ENCODE assay signal across 13 mouse cellular contexts in genomic region chr17:64951625-64951940, GRCm38 (mm10).
DNase-seq lines count a peak whose midpoint lies in the region; ATAC-seq lines count a peak whose summit lies in the region.
"Had no signal": no experiment of that assay in that cellular context is flagged by ENCODE, and none has a peak within 500 bp of the region (broad histone marks: within the 10 kb centered on the region; RNA-seq: fewer than 3 reads in every experiment).

No protein-coding gene starts in this region.

- 56% methylated on average over 1 of the region's 1 CpGs for WGBS in forebrain, embryonic 14.5 days
- WGBS in forebrain, embryonic 10.5 days, result 72% methylated on average over 1 of the region's 1 CpGs

- no peak overlapping the region for H3K4me2 ChIP-seq in forebrain, embryonic 14.5 days (ENCODE audit: low read length)
- H3K4me2 ChIP-seq: liver, embryonic 13.5 days; neural tube, embryonic 12.5 days had no signal

- no peaks in the 10 kb centered on the region for H3K27me3 ChIP-seq in forebrain, embryonic 14.5 days (replicated peaks; ENCODE audit: control insufficient read depth, insufficient read depth, low read length)
- H3K27me3 ChIP-seq in forebrain, embryonic 10.5 days (ENCODE audit: poor library complexity, severe bottlenecking), result no peaks in the 10 kb centered on the region
- H3K27me3 ChIP-seq: neural tube, embryonic 12.5 days had no signal

- H3K27ac ChIP-seq in forebrain, embryonic 14.5 days (ENCODE audit: low read depth, low read length), result no peak overlapping the region
- no peak overlapping the region for H3K27ac ChIP-seq in forebrain, embryonic 10.5 days
- H3K27ac ChIP-seq: layer of hippocampus, adult 2 months; liver, embryonic 13.5 days; neural tube, embryonic 12.5 days had no signal

- ATAC-seq in forebrain, embryonic 14.5 days, result peak; percentile 83; the same call in 1 of the 2 replicates
- no peak for ATAC-seq in megakaryocyte progenitor cell, adult 5-6 weeks (replicated peaks; ENCODE audit: poor library complexity)

- no peak overlapping the region for H3K4me3 ChIP-seq in forebrain, embryonic 14.5 days (ENCODE audit: low read depth, low read length)
- H3K4me3 ChIP-seq in forebrain, embryonic 10.5 days, result no peak overlapping the region
- H3K4me3 ChIP-seq: layer of hippocampus, adult 2 months; liver, embryonic 13.5 days; neural tube, embryonic 12.5 days had no signal

- DNase-seq in forebrain, embryonic 14.5 days (ENCODE audit: low spot score), result peak; percentile 57
- no peak for DNase-seq in forebrain, embryonic 10.5 days (ENCODE audit: extremely low spot score, low spot score)
- peak; percentile 25 to 62 for DNase-seq in left cerebral cortex, postnatal 25 days (ENCODE audit: low spot score in 2 of 2)
- no peak for DNase-seq in left cerebral cortex, adult 11 months (ENCODE audit: low spot score)
- peak; percentile 20 for DNase-seq in cerebellum, adult 8-10 months
- peak; percentile 21 for DNase-seq in layer of hippocampus, adult 9-11 months
- DNase-seq in heart, adult 18-20 months, result no peak
- DNase-seq: liver, embryonic 13.5 days; lung, postnatal 10 days; spleen, adult 18-20 months had no signal

- H3K36me3 ChIP-seq in forebrain, embryonic 14.5 days (ENCODE audit: control insufficient read depth, insufficient read depth, low read length), result no peaks in the 10 kb centered on the region
- H3K36me3 ChIP-seq in forebrain, embryonic 10.5 days (replicated peaks), result no peaks in the 10 kb centered on the region
- H3K36me3 ChIP-seq: liver, embryonic 13.5 days; neural tube, embryonic 12.5 days had no signal

- no peaks in the 10 kb centered on the region for H3K4me1 ChIP-seq in forebrain, embryonic 14.5 days (ENCODE audit: control insufficient read depth, insufficient read depth, low read length)
- no peaks in the 10 kb centered on the region for H3K4me1 ChIP-seq in forebrain, embryonic 10.5 days
- H3K4me1 ChIP-seq: liver, embryonic 13.5 days; neural tube, embryonic 12.5 days had no signal

- no peaks in the 10 kb centered on the region for H3K9me3 ChIP-seq in forebrain, embryonic 14.5 days (replicated peaks; ENCODE audit: control insufficient read depth, low read length)
- no peaks in the 10 kb centered on the region for H3K9me3 ChIP-seq in forebrain, embryonic 10.5 days
- H3K9me3 ChIP-seq: liver, embryonic 13.5 days; neural tube, embryonic 12.5 days had no signal

- intact Hi-C loops in left cerebral cortex, postnatal 25 days (cut with DNase I), result no loop called here

- H3K9ac ChIP-seq in forebrain, embryonic 14.5 days (ENCODE audit: low read length), result no peak overlapping the region
- H3K9ac ChIP-seq: liver, embryonic 13.5 days; neural tube, embryonic 12.5 days had no signal

Comparison
In these comparisons a context has a peak if more than half of its experiments do, and no peak if none do; other contexts are left out.
1. DNase-seq: peak in forebrain, embryonic 14.5 days (single experiment), left cerebral cortex, postnatal 25 days (2 of 2), cerebellum, adult 8-10 months (single experiment) and layer of hippocampus, adult 9-11 months (single experiment); none in forebrain, embryonic 10.5 days (single experiment), left cerebral cortex, adult 11 months (single experiment) and heart, adult 18-20 months (0 of 2).